Mouse (Mus musculus): Measurements from ENCODE around the gene Abhd2. TPM values are rescaled to one million over a fixed set of nuclear protein-coding genes. Genes with fewer than 3 reads are reported as not detected.

Gene Abhd2
- polyA plus RNA-seq, 1 experiment, result 37.4 TPM

DNA sequence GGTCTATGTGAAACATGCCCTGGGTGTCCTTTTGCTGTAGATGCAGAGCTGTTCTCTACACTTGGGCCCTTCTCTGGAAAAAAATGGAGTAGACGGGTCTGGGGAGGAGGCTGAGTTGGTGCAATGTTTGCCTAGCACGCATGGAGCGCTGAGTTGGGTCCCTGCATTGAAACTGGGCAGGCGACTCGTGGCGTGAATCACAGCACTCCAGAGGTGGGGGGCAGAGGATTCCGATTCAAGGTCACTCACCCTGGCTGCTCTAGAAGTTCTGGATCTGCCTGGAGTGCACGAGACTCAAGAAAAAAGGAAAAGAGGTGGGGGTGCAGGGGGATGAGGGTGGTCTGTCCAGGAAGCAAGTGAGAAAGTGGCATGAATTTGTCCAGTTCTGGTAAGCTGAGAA lies 14.9 kb downstream of the Abhd2 start:
- no peak overlapping the region for H3K27ac ChIP-seq (ENCODE audit: insufficient read depth, low read length)
- H3K4me3 ChIP-seq (ENCODE audit: low read depth, low read length), result no peak overlapping the region
- no peak overlapping the region for H3K9ac ChIP-seq (ENCODE audit: low read depth, poor library complexity, severe bottlenecking)
- no peaks in the 10 kb centered on the region for H3K27me3 ChIP-seq (ENCODE audit: control insufficient read depth, insufficient read depth, low read length, poor library complexity, severe bottlenecking)
- no peak for TF ChIP-seq CTCF (IDR thresholded peaks at IDR 0.05; ENCODE audit: low read depth, low read length)
- no peak for TF ChIP-seq EP300 (IDR thresholded peaks at IDR 0.05; ENCODE audit: insufficient read depth, low read depth, low read length)
- no peak for TF ChIP-seq POLR2A (IDR thresholded peaks at IDR 0.05; ENCODE audit: insufficient read depth, low read length)
- H3K9me3 ChIP-seq (replicated peaks; ENCODE audit: control insufficient read depth, insufficient read depth, low read length, poor library complexity, severe bottlenecking), result no peaks in the 10 kb centered on the region
- H3K36me3 ChIP-seq (ENCODE audit: control insufficient read depth, insufficient read depth, low read length, poor library complexity, severe bottlenecking), result no peaks in the 10 kb centered on the region
- H3K4me1 ChIP-seq (ENCODE audit: control insufficient read depth, insufficient read depth, low read length), result peaks cover 8% of the 10 kb centered on the region

DNA sequence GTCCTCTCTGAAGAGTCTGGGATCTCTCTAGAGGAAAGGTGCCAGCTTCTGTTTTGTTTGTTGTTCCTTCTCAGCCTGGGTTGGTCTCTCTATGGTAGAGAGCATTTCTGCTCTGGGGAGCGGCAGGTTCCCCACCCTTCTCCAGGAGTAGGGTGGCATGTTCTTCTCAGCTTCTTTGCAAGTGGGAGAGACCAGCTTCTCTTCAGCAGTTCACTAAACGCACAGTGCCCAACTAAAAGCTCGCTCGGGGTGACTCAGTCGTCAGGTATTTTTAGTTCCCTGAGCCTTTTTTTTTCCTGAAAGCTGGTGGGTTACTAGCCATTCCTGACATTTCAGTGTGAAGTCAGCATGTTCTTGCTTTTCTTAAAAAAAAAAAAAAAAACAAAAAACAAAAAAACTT lies 15.4 kb downstream of the Abhd2 start:
- no peak for TF ChIP-seq POLR2A (IDR thresholded peaks at IDR 0.05; ENCODE audit: insufficient read depth, low read length)
- no peak for TF ChIP-seq CTCF (IDR thresholded peaks at IDR 0.05; ENCODE audit: low read depth, low read length)
- TF ChIP-seq EP300 (IDR thresholded peaks at IDR 0.05; ENCODE audit: insufficient read depth, low read depth, low read length), result no peak

DNA sequence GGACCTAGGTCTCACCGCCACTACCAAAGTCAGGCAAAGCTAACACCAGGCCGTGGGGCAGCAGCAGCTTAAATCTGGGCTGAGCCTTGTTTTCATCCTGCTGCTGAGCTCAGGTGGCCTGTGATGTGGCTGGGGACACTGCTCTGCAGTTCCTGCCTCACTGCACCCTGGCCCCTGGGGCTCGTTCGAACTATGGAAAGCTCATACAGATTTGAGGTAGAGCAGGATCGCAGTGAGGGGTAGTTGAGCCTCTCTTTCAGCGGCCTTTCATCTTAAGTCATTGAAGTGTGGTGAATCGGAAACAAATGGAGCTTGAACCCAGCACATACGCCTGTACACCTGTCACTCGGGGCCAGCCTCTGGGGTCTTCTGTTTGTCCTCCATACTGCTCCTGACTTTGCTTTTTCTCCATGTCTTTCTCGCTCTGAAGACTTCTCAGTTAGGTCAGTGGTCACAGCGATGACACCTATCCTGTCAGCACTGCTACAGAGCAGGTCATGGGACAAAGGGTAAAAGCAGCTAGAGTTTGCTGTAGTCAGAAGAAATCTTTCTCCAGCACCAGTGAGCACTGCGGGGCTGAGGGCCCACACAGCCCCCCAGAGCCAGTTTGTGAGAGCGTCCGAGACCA lies 20.7 kb downstream of the Abhd2 start:
- H3K36me3 ChIP-seq (ENCODE audit: control insufficient read depth, insufficient read depth, low read length, poor library complexity, severe bottlenecking), result 0 out of 2 replicates have a peak, but pooled peaks cover 3% of the 10 kb centered on the region
- H3K27me3 ChIP-seq (ENCODE audit: control insufficient read depth, insufficient read depth, low read length, poor library complexity, severe bottlenecking), result no peaks in the 10 kb centered on the region
- TF ChIP-seq CTCF (IDR thresholded peaks at IDR 0.05; ENCODE audit: low read depth, low read length) (no peak), POLR2A (IDR thresholded peaks at IDR 0.05; ENCODE audit: insufficient read depth, low read length) (no peak), EP300 (IDR thresholded peaks at IDR 0.05; ENCODE audit: insufficient read depth, low read depth, low read length) (no peak)
- H3K9me3 ChIP-seq (replicated peaks; ENCODE audit: control insufficient read depth, insufficient read depth, low read length, poor library complexity, severe bottlenecking), result no peaks in the 10 kb centered on the region
- H3K9ac ChIP-seq (ENCODE audit: low read depth, poor library complexity, severe bottlenecking), result no peak overlapping the region
- peaks cover 2% of the 10 kb centered on the region for H3K4me1 ChIP-seq (ENCODE audit: control insufficient read depth, insufficient read depth, low read length)
- no peak overlapping the region for H3K4me3 ChIP-seq (ENCODE audit: low read depth, low read length)
- H3K27ac ChIP-seq (ENCODE audit: insufficient read depth, low read length), result no peak overlapping the region

More for the DNA sequence above, 15.4 kb downstream of the Abhd2 start:
- Histone ChIP-seq H3K9me3 (replicated peaks; ENCODE audit: control insufficient read depth, insufficient read depth, low read length, poor library complexity, severe bottlenecking) (no peaks in the 10 kb centered on the region), H3K27ac (ENCODE audit: insufficient read depth, low read length) (no peak overlapping the region), H3K27me3 (ENCODE audit: control insufficient read depth, insufficient read depth, low read length, poor library complexity, severe bottlenecking) (no peaks in the 10 kb centered on the region), H3K36me3 (ENCODE audit: control insufficient read depth, insufficient read depth, low read length, poor library complexity, severe bottlenecking) (no peaks in the 10 kb centered on the region), H3K4me3 (ENCODE audit: low read depth, low read length) (no peak overlapping the region), H3K9ac (ENCODE audit: low read depth, poor library complexity, severe bottlenecking) (no peak overlapping the region), H3K4me1 (ENCODE audit: control insufficient read depth, insufficient read depth, low read length) (peaks cover 6% of the 10 kb centered on the region)

DNA sequence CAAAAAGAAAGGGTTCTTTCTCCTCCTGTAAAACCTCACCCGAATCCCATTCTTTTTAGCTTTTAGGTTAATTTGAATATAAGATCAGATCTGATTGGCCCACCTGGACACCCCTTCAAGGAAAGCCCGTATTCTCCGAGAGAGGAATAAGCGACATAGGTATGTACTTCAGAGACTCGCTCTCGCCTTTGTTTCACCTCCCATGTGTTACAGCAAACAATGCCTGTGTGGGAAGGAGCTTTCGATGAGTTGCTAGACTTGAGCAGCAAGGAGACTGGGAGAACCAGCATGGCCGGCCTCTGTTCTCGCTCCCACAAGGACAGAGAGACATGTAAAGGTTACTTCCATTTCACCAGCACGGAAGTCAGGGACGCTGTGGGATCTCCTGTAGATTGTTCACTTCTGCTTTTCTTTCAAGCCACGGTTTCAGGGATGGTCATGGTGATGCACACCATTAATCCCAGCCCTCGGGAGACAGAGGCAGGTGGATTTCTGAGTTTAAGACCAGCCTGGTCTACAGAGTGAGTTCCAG lies 21.5 kb downstream of the Abhd2 start:
- Histone ChIP-seq H3K4me1 (ENCODE audit: control insufficient read depth, insufficient read depth, low read length) (peaks cover 2% of the 10 kb centered on the region), H3K36me3 (ENCODE audit: control insufficient read depth, insufficient read depth, low read length, poor library complexity, severe bottlenecking) (0 out of 2 replicates have a peak, but pooled peaks cover 3% of the 10 kb centered on the region), H3K9me3 (replicated peaks; ENCODE audit: control insufficient read depth, insufficient read depth, low read length, poor library complexity, severe bottlenecking) (no peaks in the 10 kb centered on the region), H3K27me3 (ENCODE audit: control insufficient read depth, insufficient read depth, low read length, poor library complexity, severe bottlenecking) (no peaks in the 10 kb centered on the region), H3K4me3 (ENCODE audit: low read depth, low read length) (no peak overlapping the region), H3K9ac (ENCODE audit: low read depth, poor library complexity, severe bottlenecking) (no peak overlapping the region), H3K27ac (ENCODE audit: insufficient read depth, low read length) (no peak overlapping the region)
- TF ChIP-seq CTCF (IDR thresholded peaks at IDR 0.05; ENCODE audit: low read depth, low read length) (no peak), EP300 (IDR thresholded peaks at IDR 0.05; ENCODE audit: insufficient read depth, low read depth, low read length) (no peak), POLR2A (IDR thresholded peaks at IDR 0.05; ENCODE audit: insufficient read depth, low read length) (no peak)

DNA sequence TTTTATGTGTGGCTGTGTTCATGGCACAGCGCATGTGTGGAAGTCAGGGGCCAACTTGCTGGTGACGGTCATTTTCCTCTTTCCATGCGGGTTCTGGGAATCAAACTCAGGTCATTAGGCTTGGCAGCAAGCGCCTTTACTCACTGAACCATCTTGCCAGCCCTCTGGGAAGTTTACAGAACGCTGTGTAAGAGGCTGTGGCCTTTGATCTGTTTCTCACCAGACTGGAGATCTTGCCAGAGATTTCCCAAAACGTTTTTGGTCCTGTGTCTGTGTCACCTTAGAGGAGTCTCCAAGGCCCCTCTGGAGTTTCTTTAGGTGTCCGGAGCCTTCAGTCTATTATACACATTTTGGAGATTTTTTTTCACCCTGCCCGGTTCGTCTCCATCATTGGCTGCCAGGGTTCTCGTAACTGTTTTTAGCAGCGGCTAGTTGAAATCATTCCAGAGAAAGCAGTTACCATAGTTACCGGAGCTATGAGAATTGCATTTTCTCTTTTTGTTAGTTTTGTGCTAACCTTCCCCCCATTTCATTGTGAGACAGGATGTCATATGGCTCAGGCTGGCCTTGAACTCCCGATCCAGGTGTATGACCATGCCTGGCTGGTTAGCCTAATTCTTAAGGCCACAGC lies 22.3 kb downstream of the Abhd2 start:
- Histone ChIP-seq H3K9me3 (replicated peaks; ENCODE audit: control insufficient read depth, insufficient read depth, low read length, poor library complexity, severe bottlenecking) (no peaks in the 10 kb centered on the region), H3K4me1 (ENCODE audit: control insufficient read depth, insufficient read depth, low read length) (peaks cover 4% of the 10 kb centered on the region), H3K27ac (ENCODE audit: insufficient read depth, low read length) (no peak overlapping the region), H3K36me3 (ENCODE audit: control insufficient read depth, insufficient read depth, low read length, poor library complexity, severe bottlenecking) (0 out of 2 replicates have a peak, but pooled peaks cover 3% of the 10 kb centered on the region), H3K27me3 (ENCODE audit: control insufficient read depth, insufficient read depth, low read length, poor library complexity, severe bottlenecking) (no peaks in the 10 kb centered on the region), H3K9ac (ENCODE audit: low read depth, poor library complexity, severe bottlenecking) (no peak overlapping the region), H3K4me3 (ENCODE audit: low read depth, low read length) (no peak overlapping the region)
- no peak for TF ChIP-seq EP300 (IDR thresholded peaks at IDR 0.05; ENCODE audit: insufficient read depth, low read depth, low read length)
- no peak for TF ChIP-seq POLR2A (IDR thresholded peaks at IDR 0.05; ENCODE audit: insufficient read depth, low read length)
- no peak for TF ChIP-seq CTCF (IDR thresholded peaks at IDR 0.05; ENCODE audit: low read depth, low read length)

DNA sequence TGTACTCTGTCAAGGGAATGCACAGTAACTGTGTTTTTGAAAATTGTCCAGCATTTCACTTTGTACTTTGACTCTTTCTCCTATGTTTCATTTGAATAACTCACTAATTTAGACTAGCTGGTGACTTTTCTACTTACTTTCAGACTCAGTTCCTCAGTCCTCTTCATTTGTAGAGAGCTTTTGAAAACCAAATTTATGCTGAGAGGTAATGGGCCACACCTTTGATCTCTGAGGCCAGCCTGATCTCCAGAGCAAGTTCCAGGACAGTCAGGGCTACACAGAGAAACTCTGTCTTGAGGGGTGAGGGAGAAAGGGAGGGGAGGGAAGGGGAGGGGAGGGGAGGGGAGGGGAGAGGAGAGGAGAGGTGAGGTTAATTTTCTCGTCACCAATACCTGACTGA lies 25.7 kb downstream of the Abhd2 start:
- H3K4me1 ChIP-seq (ENCODE audit: control insufficient read depth, insufficient read depth, low read length), result peaks cover 6% of the 10 kb centered on the region
- no peak overlapping the region for H3K9ac ChIP-seq (ENCODE audit: low read depth, poor library complexity, severe bottlenecking)
- 0 out of 2 replicates have a peak, but pooled peaks cover 3% of the 10 kb centered on the region for H3K36me3 ChIP-seq (ENCODE audit: control insufficient read depth, insufficient read depth, low read length, poor library complexity, severe bottlenecking)
- no peak for TF ChIP-seq CTCF (IDR thresholded peaks at IDR 0.05; ENCODE audit: low read depth, low read length)
- TF ChIP-seq EP300 (IDR thresholded peaks at IDR 0.05; ENCODE audit: insufficient read depth, low read depth, low read length), result no peak
- no peak for TF ChIP-seq POLR2A (IDR thresholded peaks at IDR 0.05; ENCODE audit: insufficient read depth, low read length)
- H3K27me3 ChIP-seq (ENCODE audit: control insufficient read depth, insufficient read depth, low read length, poor library complexity, severe bottlenecking), result no peaks in the 10 kb centered on the region
- no peaks in the 10 kb centered on the region for H3K9me3 ChIP-seq (replicated peaks; ENCODE audit: control insufficient read depth, insufficient read depth, low read length, poor library complexity, severe bottlenecking)
- H3K27ac ChIP-seq (ENCODE audit: insufficient read depth, low read length), result peak overlapping the region; percentile 87
- H3K4me3 ChIP-seq (ENCODE audit: low read depth, low read length), result no peak overlapping the region
